Mouse (Mus musculus): ENCODE measurements around the gene Tpd52l2. TPM values are rescaled to one million over a fixed set of nuclear protein-coding genes. Genes with fewer than 3 reads are reported as not detected.
A peak's percentile ranks its signal among the peaks of the same experiment; 100 is the strongest.

Gene Tpd52l2
- polyA plus RNA-seq, 1 experiment from 2014 or later, result 149 TPM

DNA sequence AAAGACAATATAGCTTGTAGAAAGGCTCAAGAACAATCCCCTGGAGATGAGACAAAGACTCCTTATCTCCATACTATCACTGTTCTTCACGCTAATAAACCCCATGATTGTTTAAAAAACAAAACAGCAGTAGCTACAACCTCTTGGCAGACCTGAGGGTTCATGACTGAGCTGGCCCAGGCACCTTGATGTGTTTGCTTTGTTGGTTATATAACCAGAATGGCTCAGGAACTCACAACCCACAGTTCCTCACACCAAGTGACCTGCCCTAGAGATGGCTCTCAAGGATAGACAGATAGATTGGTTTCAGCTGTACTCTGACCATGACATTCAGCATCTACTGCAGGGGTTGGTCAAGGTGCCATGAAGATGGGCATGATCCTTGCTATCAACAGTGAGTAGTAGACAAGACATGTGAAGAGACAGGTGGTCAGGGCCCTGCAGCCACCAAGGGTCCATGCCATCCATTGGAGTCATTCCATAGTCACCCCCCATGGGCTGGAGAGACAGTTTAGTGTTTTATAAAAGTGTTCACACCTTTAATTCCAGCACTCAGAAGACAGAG lies 35.3 kb upstream of the Tpd52l2 start:
- Histone ChIP-seq H3K9me3 (ENCODE audit: control insufficient read depth, low read length) (no peaks in the 10 kb centered on the region), H3K9ac (ENCODE audit: low read length) (no peak overlapping the region), H3K4me3 (ENCODE audit: low read depth, low read length) (no peak overlapping the region), H3K4me2 (no peak overlapping the region), H3K36me3 (ENCODE audit: control insufficient read depth, insufficient read depth, low read length) (no peaks in the 10 kb centered on the region), H3K27ac (ENCODE audit: low read depth, low read length) (no peak overlapping the region), H3K4me1 (ENCODE audit: control insufficient read depth, insufficient read depth, low read length) (peaks cover 17% of the 10 kb centered on the region), H3K27me3 (ENCODE audit: control insufficient read depth, insufficient read depth, low read length) (peaks cover 5% of the 10 kb centered on the region; the same call in 1 of the 2 replicates)
- ATAC-seq (ENCODE audit: low FRiP score) (no peak), DNase-seq (ENCODE audit: low spot score, missing footprints) (no peak)
- WGBS, result 96% methylated on average over 1 of the region's 1 CpGs

DNA sequence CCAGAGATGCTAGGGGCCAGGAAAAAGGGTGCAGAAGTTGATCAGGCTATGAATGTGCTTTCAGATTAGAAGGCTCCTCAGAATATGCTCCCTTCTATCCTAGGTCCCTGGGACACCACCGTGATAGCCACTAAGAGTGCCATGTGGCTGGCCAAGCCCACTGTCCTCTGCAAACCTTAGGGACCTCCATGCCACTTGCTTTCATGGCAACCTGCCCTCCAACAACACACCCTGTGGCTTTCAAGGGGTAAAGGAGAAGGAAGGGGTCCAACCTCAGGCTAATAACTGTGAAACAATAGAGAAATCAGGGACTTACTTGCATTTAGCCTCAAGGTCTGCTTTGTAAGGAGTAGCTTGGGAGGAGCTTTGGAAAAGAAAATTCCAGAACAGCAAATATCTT lies 34.3 kb upstream of the Tpd52l2 start:
- no peak overlapping the region for H3K4me2 ChIP-seq
- WGBS, result 81% methylated on average over 1 of the region's 1 CpGs

DNA sequence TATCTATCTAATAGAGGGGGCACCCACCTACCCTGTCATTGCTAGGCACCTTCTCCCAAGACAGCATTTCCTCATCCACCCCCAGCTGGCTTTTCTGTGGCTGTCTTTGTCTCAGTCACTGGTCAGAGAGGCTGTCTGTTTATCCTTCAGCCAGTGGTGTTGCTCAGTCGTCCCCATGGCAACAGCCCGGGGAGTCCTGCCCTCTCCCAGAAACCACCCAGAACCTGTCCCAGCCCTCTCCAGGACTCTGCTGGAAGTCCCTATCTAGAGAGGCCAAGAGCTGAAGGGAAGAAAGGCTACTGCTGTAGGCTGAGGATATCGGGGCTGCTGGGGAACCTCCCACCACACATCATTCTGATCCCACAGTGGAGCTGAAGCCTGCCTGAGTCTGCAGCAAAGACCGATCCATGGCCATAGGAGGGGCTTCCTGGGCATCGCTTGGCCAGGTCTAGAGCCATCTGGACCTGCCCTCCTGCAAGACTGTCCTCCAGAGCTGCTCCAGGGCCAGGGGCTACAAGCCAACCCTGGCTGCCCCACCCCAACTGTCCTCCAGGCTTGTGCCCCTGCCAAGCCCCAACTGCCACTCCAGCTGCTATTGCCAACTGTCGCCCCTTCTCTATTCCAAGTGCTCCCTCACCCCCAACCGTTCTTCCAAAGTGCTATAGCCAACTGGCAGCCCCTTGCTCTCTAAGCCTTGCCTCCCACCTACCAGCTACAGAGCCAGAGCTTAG lies 33.8 kb upstream of the Tpd52l2 start:
- Histone ChIP-seq H3K9ac (ENCODE audit: low read length) (0 out of 2 replicates have a peak overlapping the region, but pooled peaks have one; percentile 3), H3K4me3 (ENCODE audit: low read depth, low read length) (no peak overlapping the region), H3K4me1 (ENCODE audit: control insufficient read depth, insufficient read depth, low read length) (peaks cover 12% of the 10 kb centered on the region), H3K4me2 (no peak overlapping the region), H3K27me3 (ENCODE audit: control insufficient read depth, insufficient read depth, low read length) (no peaks in the 10 kb centered on the region; the same call in 1 of the 2 replicates), H3K27ac (ENCODE audit: low read depth, low read length) (no peak overlapping the region), H3K9me3 (ENCODE audit: control insufficient read depth, low read length) (no peaks in the 10 kb centered on the region), H3K36me3 (ENCODE audit: control insufficient read depth, insufficient read depth, low read length) (no peaks in the 10 kb centered on the region)
- ATAC-seq (ENCODE audit: low FRiP score) (0 out of 2 replicates have a peak, but pooled peaks have one; percentile 19), DNase-seq (ENCODE audit: low spot score, missing footprints) (no peak)
- WGBS, result 43% methylated on average over 7 of the region's 7 CpGs

More for the DNA sequence above, 34.3 kb upstream of the Tpd52l2 start:
- Histone ChIP-seq H3K4me1 (ENCODE audit: control insufficient read depth, insufficient read depth, low read length) (peaks cover 17% of the 10 kb centered on the region), H3K27ac (ENCODE audit: low read depth, low read length) (no peak overlapping the region), H3K9ac (ENCODE audit: low read length) (no peak overlapping the region), H3K36me3 (ENCODE audit: control insufficient read depth, insufficient read depth, low read length) (no peaks in the 10 kb centered on the region), H3K27me3 (ENCODE audit: control insufficient read depth, insufficient read depth, low read length) (peaks cover 2% of the 10 kb centered on the region; the same call in 1 of the 2 replicates), H3K4me3 (ENCODE audit: low read depth, low read length) (no peak overlapping the region), H3K9me3 (ENCODE audit: control insufficient read depth, low read length) (no peaks in the 10 kb centered on the region)
- ATAC-seq (ENCODE audit: low FRiP score), result no peak
- DNase-seq (ENCODE audit: low spot score, missing footprints), result no peak

DNA sequence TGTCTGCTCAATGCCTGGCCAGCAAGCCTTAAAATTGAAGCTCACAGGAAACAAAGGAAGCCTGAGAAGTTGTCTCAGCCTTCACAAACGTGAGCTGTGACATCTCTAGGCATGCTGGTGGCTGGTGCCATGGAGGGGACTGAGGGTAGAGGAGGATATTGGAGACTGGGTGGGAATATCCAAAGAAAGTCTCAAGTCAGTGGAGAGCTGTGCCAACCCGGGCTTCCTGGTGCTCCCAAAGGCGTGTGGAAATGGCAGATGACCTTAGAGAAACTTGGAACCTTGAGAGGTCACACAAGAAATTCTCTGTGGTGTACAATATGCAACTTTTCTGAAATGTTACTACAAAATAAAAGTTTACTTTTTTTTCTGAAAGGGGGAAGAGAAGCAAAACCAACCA lies 31.5 kb upstream of the Tpd52l2 start:
- no peak for ATAC-seq (ENCODE audit: low FRiP score)
- DNase-seq (ENCODE audit: low spot score, missing footprints), result no peak
- Histone ChIP-seq H3K9ac (ENCODE audit: low read length) (no peak overlapping the region), H3K36me3 (ENCODE audit: control insufficient read depth, insufficient read depth, low read length) (no peaks in the 10 kb centered on the region), H3K9me3 (ENCODE audit: control insufficient read depth, low read length) (no peaks in the 10 kb centered on the region), H3K27ac (ENCODE audit: low read depth, low read length) (no peak overlapping the region), H3K4me2 (no peak overlapping the region), H3K4me1 (ENCODE audit: control insufficient read depth, insufficient read depth, low read length) (peaks cover 6% of the 10 kb centered on the region), H3K4me3 (ENCODE audit: low read depth, low read length) (no peak overlapping the region), H3K27me3 (ENCODE audit: control insufficient read depth, insufficient read depth, low read length) (no peaks in the 10 kb centered on the region)
- 67% methylated on average over 3 of the region's 3 CpGs for WGBS

DNA sequence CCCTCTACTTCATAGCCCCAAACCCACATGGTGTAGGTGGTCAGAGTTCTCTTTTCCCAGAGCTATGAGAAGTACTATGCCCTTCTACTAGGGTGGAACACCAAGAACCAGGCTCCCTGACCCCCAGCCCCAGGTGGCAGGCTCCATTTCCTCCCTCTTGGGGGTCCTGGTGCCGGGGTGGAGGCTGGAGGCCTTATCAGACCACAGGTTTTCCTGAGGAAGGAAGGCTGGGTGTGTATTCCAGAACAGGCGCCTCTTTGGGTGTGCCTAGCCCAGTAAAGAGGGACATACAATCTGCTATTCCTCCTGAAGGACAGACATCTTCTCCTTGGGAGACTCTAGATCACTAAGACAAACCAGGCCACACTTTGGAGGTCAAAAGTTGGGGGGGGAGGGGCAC lies 26.7 kb upstream of the Tpd52l2 start:
- no peaks in the 10 kb centered on the region for H3K4me1 ChIP-seq (ENCODE audit: control insufficient read depth, insufficient read depth, low read length)
- H3K4me3 ChIP-seq (ENCODE audit: low read depth, low read length), result no peak overlapping the region
- H3K4me2 ChIP-seq, result no peak overlapping the region
- H3K9me3 ChIP-seq (ENCODE audit: control insufficient read depth, low read length), result no peaks in the 10 kb centered on the region
- ATAC-seq (ENCODE audit: low FRiP score) (no peak), DNase-seq (ENCODE audit: low spot score, missing footprints) (no peak)
- H3K9ac ChIP-seq (ENCODE audit: low read length), result no peak overlapping the region
- no peak overlapping the region for H3K27ac ChIP-seq (ENCODE audit: low read depth, low read length)
- H3K36me3 ChIP-seq (ENCODE audit: control insufficient read depth, insufficient read depth, low read length), result no peaks in the 10 kb centered on the region
- no peaks in the 10 kb centered on the region for H3K27me3 ChIP-seq (ENCODE audit: control insufficient read depth, insufficient read depth, low read length)
- WGBS, result 84% methylated on average over 2 of the region's 2 CpGs

DNA sequence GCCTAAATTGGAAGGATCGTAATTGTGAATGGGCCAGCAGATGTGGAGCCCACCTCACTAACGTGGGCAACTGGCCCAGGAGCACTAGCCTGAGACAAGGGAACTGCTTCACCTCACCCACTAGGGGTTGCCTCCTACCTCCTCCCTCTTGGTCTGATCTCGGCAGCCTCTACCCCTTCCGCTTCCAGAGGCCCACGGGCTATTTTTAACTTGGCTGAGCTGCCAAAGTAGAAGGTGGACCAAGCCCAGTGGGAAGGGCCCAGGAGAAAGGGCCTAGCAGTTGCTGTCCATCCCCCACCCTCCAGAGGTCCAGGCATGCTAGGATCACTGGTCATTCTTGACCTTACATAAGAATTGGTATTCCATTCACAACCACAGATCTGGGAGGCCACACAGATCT lies 25.7 kb upstream of the Tpd52l2 start:
- Histone ChIP-seq H3K4me1 (ENCODE audit: control insufficient read depth, insufficient read depth, low read length) (no peaks in the 10 kb centered on the region), H3K9me3 (ENCODE audit: control insufficient read depth, low read length) (no peaks in the 10 kb centered on the region), H3K36me3 (ENCODE audit: control insufficient read depth, insufficient read depth, low read length) (no peaks in the 10 kb centered on the region), H3K4me2 (no peak overlapping the region), H3K4me3 (ENCODE audit: low read depth, low read length) (no peak overlapping the region), H3K9ac (ENCODE audit: low read length) (no peak overlapping the region), H3K27me3 (ENCODE audit: control insufficient read depth, insufficient read depth, low read length) (no peaks in the 10 kb centered on the region), H3K27ac (ENCODE audit: low read depth, low read length) (no peak overlapping the region)
- 62% methylated on average over 5 of the region's 5 CpGs for WGBS
- ATAC-seq (ENCODE audit: low FRiP score) (no peak), DNase-seq (ENCODE audit: low spot score, missing footprints) (no peak)

DNA sequence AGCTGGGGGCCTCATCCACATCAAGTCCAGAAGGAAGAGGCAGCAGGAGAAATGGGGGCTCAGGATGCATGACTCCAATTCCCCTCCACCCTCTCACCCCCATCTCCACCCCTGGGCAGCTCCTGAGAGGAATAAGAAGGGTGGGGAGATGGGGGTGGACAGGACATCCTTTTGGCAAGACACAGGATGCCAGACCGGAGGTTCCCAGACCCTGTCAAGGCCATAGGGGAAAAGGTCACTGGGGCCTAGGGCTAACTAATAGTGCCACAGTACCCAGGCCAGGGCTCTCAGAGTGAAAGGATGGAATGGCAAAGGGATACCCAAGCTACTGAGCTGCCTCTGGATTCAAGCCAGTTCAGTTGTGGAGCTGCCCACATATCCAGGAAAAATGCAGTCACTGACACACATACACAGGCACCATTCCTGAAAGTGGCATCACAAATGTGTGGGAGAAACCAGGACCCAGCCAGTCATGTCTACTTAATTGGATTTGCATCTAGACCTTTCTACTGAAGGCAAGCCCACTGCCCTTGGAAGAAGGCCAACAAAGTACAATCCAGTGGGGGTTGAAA lies 24.6 kb upstream of the Tpd52l2 start:
- H3K4me1 ChIP-seq (ENCODE audit: control insufficient read depth, insufficient read depth, low read length), result no peaks in the 10 kb centered on the region
- H3K27me3 ChIP-seq (ENCODE audit: control insufficient read depth, insufficient read depth, low read length), result no peaks in the 10 kb centered on the region
- 85% methylated on average over 1 of the region's 1 CpGs for WGBS
- no peak overlapping the region for H3K4me3 ChIP-seq (ENCODE audit: low read depth, low read length)
- H3K4me2 ChIP-seq, result no peak overlapping the region
- no peak overlapping the region for H3K27ac ChIP-seq (ENCODE audit: low read depth, low read length)
- no peaks in the 10 kb centered on the region for H3K36me3 ChIP-seq (ENCODE audit: control insufficient read depth, insufficient read depth, low read length)
- ATAC-seq (ENCODE audit: low FRiP score), result no peak
- no peak for DNase-seq (ENCODE audit: low spot score, missing footprints)
- no peaks in the 10 kb centered on the region for H3K9me3 ChIP-seq (ENCODE audit: control insufficient read depth, low read length)
- H3K9ac ChIP-seq (ENCODE audit: low read length), result no peak overlapping the region

DNA sequence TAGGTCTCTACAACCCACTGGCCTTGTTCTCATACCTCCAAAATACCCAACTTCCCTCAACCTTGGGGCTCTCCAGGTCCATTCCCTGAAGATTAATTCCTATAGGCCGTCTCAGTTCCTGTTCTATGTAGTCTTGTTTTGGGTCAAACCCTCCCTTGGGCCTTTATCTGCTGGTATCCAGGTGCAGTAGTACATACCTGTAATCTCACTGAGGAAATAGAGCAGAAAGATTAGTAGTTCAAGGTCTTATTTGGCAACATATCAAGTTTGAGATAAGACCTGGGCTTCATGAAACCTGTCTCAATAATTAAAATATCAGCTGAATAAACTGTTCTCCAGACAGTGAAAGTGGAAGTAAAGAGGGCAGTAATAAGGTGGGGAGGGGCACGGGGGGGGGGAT lies 13.8 kb upstream of the Tpd52l2 start:
- Histone ChIP-seq H3K4me1 (ENCODE audit: control insufficient read depth, insufficient read depth, low read length) (no peaks in the 10 kb centered on the region), H3K9me3 (ENCODE audit: control insufficient read depth, low read length) (no peaks in the 10 kb centered on the region), H3K27ac (ENCODE audit: low read depth, low read length) (no peak overlapping the region), H3K4me2 (no peak overlapping the region), H3K27me3 (ENCODE audit: control insufficient read depth, insufficient read depth, low read length) (no peaks in the 10 kb centered on the region), H3K9ac (ENCODE audit: low read length) (no peak overlapping the region), H3K36me3 (ENCODE audit: control insufficient read depth, insufficient read depth, low read length) (no peaks in the 10 kb centered on the region), H3K4me3 (ENCODE audit: low read depth, low read length) (no peak overlapping the region)
- ATAC-seq (ENCODE audit: low FRiP score), result no peak
- no peak for DNase-seq (ENCODE audit: low spot score, missing footprints)
- 61% methylated on average over 2 of the region's 2 CpGs for WGBS

DNA sequence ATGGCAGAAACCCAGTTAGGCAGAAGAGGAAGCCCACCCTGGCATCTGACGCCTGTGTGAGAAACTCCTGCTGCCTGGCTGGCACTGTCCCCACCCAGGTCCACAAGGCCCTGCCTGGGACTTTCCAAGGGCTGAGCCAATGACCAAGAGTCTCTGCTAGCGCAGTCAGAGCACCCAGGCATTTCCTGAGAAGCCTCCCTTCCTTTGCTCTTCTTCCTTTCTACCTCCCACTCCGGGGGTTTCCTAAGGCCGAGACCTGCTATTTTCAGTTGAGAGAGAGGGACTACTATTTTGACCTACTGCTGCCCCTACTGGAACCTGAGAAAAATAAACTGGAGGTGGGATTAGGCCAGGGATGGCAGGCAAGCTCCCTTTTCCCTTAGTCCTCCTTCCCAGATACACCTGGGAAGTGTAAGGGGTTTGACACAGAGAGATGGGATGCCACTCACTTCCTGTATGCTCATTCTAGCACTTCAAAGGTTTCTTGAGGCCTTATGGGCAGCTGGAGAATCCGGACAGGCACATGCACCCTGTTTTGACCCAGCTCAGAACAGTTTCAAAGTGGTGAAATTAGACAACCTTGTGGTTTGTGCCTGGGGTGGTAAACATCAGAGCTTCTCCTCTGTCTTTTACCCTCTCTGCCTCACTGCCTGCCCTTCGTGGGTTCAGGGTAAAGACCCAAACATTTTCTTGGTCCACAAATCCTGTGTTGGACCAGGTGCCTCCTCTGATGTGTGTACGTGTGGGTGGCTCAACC lies 13.2 kb upstream of the Tpd52l2 start:
- Histone ChIP-seq H3K9ac (ENCODE audit: low read length) (no peak overlapping the region), H3K27ac (ENCODE audit: low read depth, low read length) (no peak overlapping the region), H3K9me3 (ENCODE audit: control insufficient read depth, low read length) (no peaks in the 10 kb centered on the region), H3K4me2 (no peak overlapping the region), H3K4me1 (ENCODE audit: control insufficient read depth, insufficient read depth, low read length) (no peaks in the 10 kb centered on the region), H3K36me3 (ENCODE audit: control insufficient read depth, insufficient read depth, low read length) (no peaks in the 10 kb centered on the region), H3K4me3 (ENCODE audit: low read depth, low read length) (no peak overlapping the region), H3K27me3 (ENCODE audit: control insufficient read depth, insufficient read depth, low read length) (no peaks in the 10 kb centered on the region)
- WGBS, result 43% methylated on average over 7 of the region's 7 CpGs
- DNase-seq (ENCODE audit: low spot score, missing footprints) (no peak), ATAC-seq (ENCODE audit: low FRiP score) (no peak)

Measured in midbrain, embryonic 11.5 days (tissue).